Mouse (Mus musculus) ES-E14 (cell line): ENCODE results near the gene Ppp1r17.

Experiments
- HCFC1 ChIP-seq: IDR thresholded peaks from 2 replicates; pipeline ENCODE4 v1.6.1; 2012; ENCODE audit warnings: low read length, inconsistent platforms, borderline replicate concordance; ENCODE audit not compliant: insufficient read depth
- ZNF384 ChIP-seq: IDR thresholded peaks from 2 replicates; pipeline ENCODE4 v1.6.1; 2012; ENCODE audit warnings: low read depth, low read length, inconsistent platforms

GRCm38 (mm10) chr6:56027966-56028365 lies 10.7 kb downstream of the Ppp1r17 start:
- TF ChIP-seq HCFC1: no peak
- no peak for TF ChIP-seq ZNF384
